Mouse (Mus musculus): ENCODE measurements at regions not wholly inside any gene's neighbourhood (a gene's known extent, or its start where the extent isn't known, plus 50 kb on each side); places are given as distances from the start of the nearest gene placed in this dataset.
A peak's percentile ranks its signal among the peaks of the same experiment; 100 is the strongest.

GRCm38 (mm10) chr15:61708928-61709327 is 786.1 kb upstream of the A1bg start:
- ATAC-seq (ENCODE audit: insufficient read depth, low read depth) (no peak), DNase-seq (ENCODE audit: low spot score) (no peak)
- H3K27ac ChIP-seq (ENCODE audit: low read depth), result no peak overlapping the region
- no peaks in the 10 kb centered on the region for H3K36me3 ChIP-seq (replicated peaks; ENCODE audit: control insufficient read depth, insufficient read depth, low read length)
- H3K4me2 ChIP-seq (ENCODE audit: low read depth, low read length), result no peak overlapping the region
- no peak overlapping the region for H3K4me3 ChIP-seq (ENCODE audit: low read depth, low read length)
- WGBS, result 94% methylated on average over 4 of the region's 4 CpGs
- H3K9ac ChIP-seq (replicated peaks; ENCODE audit: low read depth, low read length), result no peak overlapping the region
- no peaks in the 10 kb centered on the region for H3K9me3 ChIP-seq (replicated peaks; ENCODE audit: control insufficient read depth, low read length)
- no peak for TF ChIP-seq EP300 (IDR thresholded peaks at IDR 0.05; ENCODE audit: low read depth)
- TF ChIP-seq CTCF (IDR thresholded peaks at IDR 0.05; ENCODE audit: low read depth), result no peak
- no peaks in the 10 kb centered on the region; the same call in 1 of the 2 replicates for H3K27me3 ChIP-seq (ENCODE audit: control insufficient read depth, insufficient read depth, low read length)
- peaks cover 6% of the 10 kb centered on the region; the same call in 1 of the 2 replicates for H3K4me1 ChIP-seq (ENCODE audit: control insufficient read depth, insufficient read depth)

GRCm38 (mm10) chr15:61707952-61708351 is 785.1 kb upstream of the A1bg start:
- H3K4me2 ChIP-seq (ENCODE audit: low read depth, low read length), result peak overlapping the region; percentile 22
- ATAC-seq (ENCODE audit: insufficient read depth, low read depth) (peak; percentile 39; the same call in 1 of the 2 replicates), DNase-seq (ENCODE audit: low spot score) (peak; percentile 70)
- H3K9me3 ChIP-seq (replicated peaks; ENCODE audit: control insufficient read depth, low read length), result no peaks in the 10 kb centered on the region
- WGBS, result 7% methylated on average over 6 of the region's 6 CpGs
- no peak overlapping the region for H3K27ac ChIP-seq (ENCODE audit: low read depth)
- no peaks in the 10 kb centered on the region for H3K36me3 ChIP-seq (replicated peaks; ENCODE audit: control insufficient read depth, insufficient read depth, low read length)
- peaks cover 6% of the 10 kb centered on the region; the same call in 1 of the 2 replicates for H3K4me1 ChIP-seq (ENCODE audit: control insufficient read depth, insufficient read depth)
- H3K27me3 ChIP-seq (ENCODE audit: control insufficient read depth, insufficient read depth, low read length), result no peaks in the 10 kb centered on the region; the same call in 1 of the 2 replicates
- TF ChIP-seq CTCF (IDR thresholded peaks at IDR 0.05; ENCODE audit: low read depth), result no peak
- no peak; the same call in 1 of the 2 replicates for TF ChIP-seq EP300 (IDR thresholded peaks at IDR 0.05; ENCODE audit: low read depth)
- no peak overlapping the region for H3K9ac ChIP-seq (replicated peaks; ENCODE audit: low read depth, low read length)
- no peak overlapping the region for H3K4me3 ChIP-seq (ENCODE audit: low read depth, low read length)

- H3K4me3 ChIP-seq (ENCODE audit: low read depth, low read length), result no peak overlapping the region
- H3K36me3 ChIP-seq (replicated peaks; ENCODE audit: control insufficient read depth, insufficient read depth, low read length), result no peaks in the 10 kb centered on the region
- no peaks in the 10 kb centered on the region for H3K4me1 ChIP-seq (ENCODE audit: control insufficient read depth, insufficient read depth)
- H3K9me3 ChIP-seq (replicated peaks; ENCODE audit: control insufficient read depth, low read length), result no peaks in the 10 kb centered on the region
- DNase-seq (ENCODE audit: low spot score), result no peak
- no peak for ATAC-seq (ENCODE audit: insufficient read depth, low read depth)
- no peak for TF ChIP-seq CTCF (IDR thresholded peaks at IDR 0.05; ENCODE audit: low read depth)
- no peak for TF ChIP-seq EP300 (IDR thresholded peaks at IDR 0.05; ENCODE audit: low read depth)
- no peak overlapping the region for H3K27ac ChIP-seq (ENCODE audit: low read depth)
- H3K4me2 ChIP-seq (ENCODE audit: low read depth, low read length), result no peak overlapping the region
- no peak overlapping the region for H3K9ac ChIP-seq (replicated peaks; ENCODE audit: low read depth, low read length)
- WGBS, result 84% methylated on average over 1 of the region's 1 CpGs
- no peaks in the 10 kb centered on the region for H3K27me3 ChIP-seq (ENCODE audit: control insufficient read depth, insufficient read depth, low read length)
These were observed 769.9 kb upstream of the A1bg start for GRCm38 (mm10) chr15:61692679-61693078.

GRCm38 (mm10) chr15:61690425-61690824 is 767.6 kb upstream of the A1bg start:
- no peaks in the 10 kb centered on the region for H3K36me3 ChIP-seq (replicated peaks; ENCODE audit: control insufficient read depth, insufficient read depth, low read length)
- H3K9ac ChIP-seq (replicated peaks; ENCODE audit: low read depth, low read length), result no peak overlapping the region
- H3K4me1 ChIP-seq (ENCODE audit: control insufficient read depth, insufficient read depth), result no peaks in the 10 kb centered on the region
- no peak overlapping the region for H3K27ac ChIP-seq (ENCODE audit: low read depth)
- no peak for DNase-seq (ENCODE audit: low spot score)
- ATAC-seq (ENCODE audit: insufficient read depth, low read depth), result no peak
- TF ChIP-seq EP300 (IDR thresholded peaks at IDR 0.05; ENCODE audit: low read depth), result no peak
- no peak for TF ChIP-seq CTCF (IDR thresholded peaks at IDR 0.05; ENCODE audit: low read depth)
- no peak overlapping the region for H3K4me2 ChIP-seq (ENCODE audit: low read depth, low read length)
- H3K4me3 ChIP-seq (ENCODE audit: low read depth, low read length), result no peak overlapping the region
- H3K9me3 ChIP-seq (replicated peaks; ENCODE audit: control insufficient read depth, low read length), result no peaks in the 10 kb centered on the region
- WGBS, result 68% methylated on average over 13 of the region's 13 CpGs
- H3K27me3 ChIP-seq (ENCODE audit: control insufficient read depth, insufficient read depth, low read length), result no peaks in the 10 kb centered on the region

GRCm38 (mm10) chr15:61689776-61690397 is 767.1 kb upstream of the A1bg start:
- no peaks in the 10 kb centered on the region for H3K27me3 ChIP-seq (ENCODE audit: control insufficient read depth, insufficient read depth, low read length)
- DNase-seq (ENCODE audit: low spot score), result no peak
- H3K27ac ChIP-seq (ENCODE audit: low read depth), result no peak overlapping the region
- WGBS, result 82% methylated on average over 12 of the region's 12 CpGs
- no peak overlapping the region for H3K9ac ChIP-seq (replicated peaks; ENCODE audit: low read depth, low read length)
- H3K36me3 ChIP-seq (replicated peaks; ENCODE audit: control insufficient read depth, insufficient read depth, low read length), result no peaks in the 10 kb centered on the region
- no peaks in the 10 kb centered on the region for H3K9me3 ChIP-seq (replicated peaks; ENCODE audit: control insufficient read depth, low read length)
- TF ChIP-seq EP300 (IDR thresholded peaks at IDR 0.05; ENCODE audit: low read depth) (no peak), CTCF (IDR thresholded peaks at IDR 0.05; ENCODE audit: low read depth) (no peak)
- no peak for ATAC-seq (ENCODE audit: insufficient read depth, low read depth)
- H3K4me1 ChIP-seq (ENCODE audit: control insufficient read depth, insufficient read depth), result no peaks in the 10 kb centered on the region
- no peak overlapping the region for H3K4me2 ChIP-seq (ENCODE audit: low read depth, low read length)
- no peak overlapping the region for H3K4me3 ChIP-seq (ENCODE audit: low read depth, low read length)

GRCm38 (mm10) chr15:61682968-61683367 is 760.2 kb upstream of the A1bg start:
- Histone ChIP-seq H3K36me3 (replicated peaks; ENCODE audit: control insufficient read depth, insufficient read depth, low read length) (no peaks in the 10 kb centered on the region), H3K4me3 (ENCODE audit: low read depth, low read length) (no peak overlapping the region), H3K27ac (ENCODE audit: low read depth) (no peak overlapping the region), H3K9ac (replicated peaks; ENCODE audit: low read depth, low read length) (no peak overlapping the region), H3K27me3 (ENCODE audit: control insufficient read depth, insufficient read depth, low read length) (no peaks in the 10 kb centered on the region), H3K4me2 (ENCODE audit: low read depth, low read length) (no peak overlapping the region), H3K4me1 (ENCODE audit: control insufficient read depth, insufficient read depth) (no peaks in the 10 kb centered on the region), H3K9me3 (replicated peaks; ENCODE audit: control insufficient read depth, low read length) (no peaks in the 10 kb centered on the region)
- WGBS, result 93% methylated on average over 4 of the region's 4 CpGs
- DNase-seq (ENCODE audit: low spot score) (no peak), ATAC-seq (ENCODE audit: insufficient read depth, low read depth) (no peak)
- TF ChIP-seq CTCF (IDR thresholded peaks at IDR 0.05; ENCODE audit: low read depth), result no peak
- TF ChIP-seq EP300 (IDR thresholded peaks at IDR 0.05; ENCODE audit: low read depth), result no peak

Measured in heart, postnatal 0 days (tissue).